Mouse (Mus musculus) embryo, embryonic 11 days (tissue): ENCODE results near the gene Klf4.

ENCODE experiments used
- DNase-seq: peaks from one replicate; pipeline ENCODE4 v3.0.0-alpha.2; 2015

Gene Klf4

DNA sequence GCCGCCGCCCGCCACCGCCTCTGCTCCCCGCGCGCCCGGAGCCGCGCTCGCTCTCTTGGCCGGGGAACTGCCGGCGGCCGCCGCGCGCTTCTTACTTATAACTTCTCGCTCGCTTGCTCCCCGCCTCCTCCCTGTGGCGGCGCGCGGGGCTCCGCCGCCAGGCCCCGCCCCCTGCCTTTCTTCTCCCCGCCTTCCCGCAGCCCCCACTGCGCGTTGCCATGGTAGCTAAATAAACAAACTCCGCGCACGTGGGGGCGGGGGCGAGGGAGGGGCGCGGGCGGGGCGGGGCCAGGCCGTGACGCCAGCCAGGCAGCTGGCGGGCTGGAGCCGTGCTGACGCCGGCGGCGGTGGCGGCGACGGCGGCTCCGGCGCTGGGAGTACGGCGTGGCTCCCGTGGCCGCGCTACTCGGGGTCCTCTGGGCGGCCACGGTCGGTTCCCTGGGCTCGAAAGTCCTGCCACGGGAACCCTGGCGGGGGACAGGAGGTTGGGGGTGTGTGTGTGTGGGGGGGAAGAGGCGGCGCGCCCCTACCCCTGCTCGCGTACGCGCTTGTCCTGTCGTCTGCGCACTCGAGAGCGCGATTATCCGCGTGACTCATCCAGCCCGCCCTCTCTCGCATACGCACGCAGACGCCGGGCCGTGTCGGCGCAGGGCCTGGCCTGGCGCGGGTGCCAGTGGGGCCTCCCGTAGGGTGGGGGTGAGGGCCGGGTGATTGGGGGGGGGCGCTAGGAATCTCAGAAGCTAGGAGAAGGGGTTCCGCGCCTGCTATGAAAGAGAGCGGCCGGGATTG lies at the start of gene Klf4:
Gene Klf4, minus strand, starts transcription at position 60 of the 789 bp plus-strand sequence.
- DNase-seq: peak; percentile 96

GRCm38 (mm10) chr4:55571432-55571831 lies 39.2 kb upstream of the Klf4 start:
- no peak for DNase-seq

- no peak for DNase-seq
Measured at GRCm38 (mm10) chr4:55567986-55568385, 35.7 kb upstream of the Klf4 start.

GRCm38 (mm10) chr4:55567575-55567974 lies 35.3 kb upstream of the Klf4 start:
- peak; percentile 11 for DNase-seq

GRCm38 (mm10) chr4:55564317-55564716 lies 32.1 kb upstream of the Klf4 start:
- DNase-seq: no peak

DNA sequence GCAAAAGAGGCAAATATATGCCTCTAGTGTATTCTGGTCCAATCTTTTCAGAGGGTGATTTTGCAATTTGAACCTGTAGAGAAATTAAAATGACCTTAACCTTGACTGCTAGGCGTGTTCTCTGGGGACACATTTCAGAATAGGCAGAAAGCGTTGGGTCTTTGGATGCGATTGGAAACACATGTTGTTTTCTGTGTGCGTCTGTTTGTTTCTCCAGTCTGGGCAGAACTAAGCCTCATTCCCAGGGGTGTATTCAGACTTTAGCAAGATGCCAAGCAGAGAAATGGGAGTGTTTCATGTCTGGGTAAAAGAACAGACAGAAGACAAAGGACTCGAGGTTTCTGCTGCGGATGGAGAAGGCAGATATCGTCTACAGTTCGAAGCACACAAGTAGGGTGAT lies 30.8 kb upstream of the Klf4 start:
- peak; percentile 53 for DNase-seq

DNA sequence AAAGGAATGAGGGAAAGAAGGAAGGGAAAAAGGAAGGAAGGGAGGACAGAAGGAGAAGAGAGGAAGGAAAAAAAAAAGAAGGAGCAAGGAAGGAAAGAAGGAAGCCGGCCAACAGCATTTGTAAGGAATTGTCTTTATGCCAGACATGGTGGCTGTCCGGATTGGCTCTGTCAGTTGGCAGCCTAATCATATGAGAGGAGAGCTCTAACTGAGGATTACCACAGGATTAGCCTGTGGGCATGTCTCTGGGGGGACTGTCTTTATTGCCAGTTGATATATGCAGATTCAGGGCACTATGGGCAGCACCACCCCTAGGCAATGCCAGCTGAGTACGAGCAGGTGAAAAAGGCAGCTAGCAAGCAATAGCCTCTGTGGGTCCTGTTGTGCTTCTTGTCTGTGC lies 29.8 kb upstream of the Klf4 start:
- no peak for DNase-seq

- DNase-seq: no peak
Measured at GRCm38 (mm10) chr4:55546869-55547268, 14.6 kb upstream of the Klf4 start.

DNA sequence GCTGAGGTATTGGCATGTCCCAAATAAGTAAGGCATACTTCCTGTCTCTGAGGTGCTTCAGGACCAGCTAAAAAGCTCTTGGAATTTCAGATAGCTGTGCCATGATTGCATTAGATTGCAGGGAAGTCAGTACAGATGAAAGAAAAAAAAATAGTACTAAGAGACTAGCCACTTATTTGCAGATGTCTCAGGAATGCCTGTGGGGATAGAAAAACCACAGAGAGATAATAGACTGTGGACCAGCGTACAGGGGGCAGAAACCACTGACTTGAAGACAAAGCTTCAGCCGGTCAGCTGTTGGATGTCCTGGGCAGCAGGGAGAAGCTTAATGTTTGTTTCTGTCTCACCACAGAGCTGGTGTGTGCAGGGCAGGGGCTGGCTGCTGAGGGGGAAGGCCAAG lies 10.5 kb upstream of the Klf4 start:
- no peak for DNase-seq

DNA sequence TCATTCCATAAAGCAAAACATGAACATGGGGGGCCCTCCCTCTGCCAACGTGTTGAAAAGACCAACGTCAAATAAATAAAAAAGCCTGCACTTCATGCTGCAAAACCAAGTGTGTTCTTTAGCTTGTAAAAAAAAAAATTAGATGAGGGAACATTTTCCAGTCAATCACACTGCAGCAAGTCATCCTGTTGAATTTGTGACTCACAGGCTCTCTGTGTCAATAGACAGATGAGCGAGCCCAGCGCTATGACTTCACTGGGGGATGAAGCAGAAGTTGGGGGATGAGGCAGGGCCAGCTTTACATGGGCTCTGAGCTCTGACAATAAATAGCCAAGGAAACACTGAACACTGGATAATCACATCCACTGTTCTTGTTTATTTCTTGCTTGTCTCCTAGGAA lies 9.4 kb upstream of the Klf4 start:
- no peak for DNase-seq

- DNase-seq: no peak
Measured at GRCm38 (mm10) chr4:55541221-55541620, 9.0 kb upstream of the Klf4 start.

GRCm38 (mm10) chr4:55535012-55535411 lies 2.7 kb upstream of the Klf4 start:
- no peak for DNase-seq

- DNase-seq: no peak
Measured at GRCm38 (mm10) chr4:55534510-55534909, 2.2 kb upstream of the Klf4 start.

- DNase-seq: peak; percentile 39
Measured at GRCm38 (mm10) chr4:55533803-55534254, 1.6 kb upstream of the Klf4 start.

DNA sequence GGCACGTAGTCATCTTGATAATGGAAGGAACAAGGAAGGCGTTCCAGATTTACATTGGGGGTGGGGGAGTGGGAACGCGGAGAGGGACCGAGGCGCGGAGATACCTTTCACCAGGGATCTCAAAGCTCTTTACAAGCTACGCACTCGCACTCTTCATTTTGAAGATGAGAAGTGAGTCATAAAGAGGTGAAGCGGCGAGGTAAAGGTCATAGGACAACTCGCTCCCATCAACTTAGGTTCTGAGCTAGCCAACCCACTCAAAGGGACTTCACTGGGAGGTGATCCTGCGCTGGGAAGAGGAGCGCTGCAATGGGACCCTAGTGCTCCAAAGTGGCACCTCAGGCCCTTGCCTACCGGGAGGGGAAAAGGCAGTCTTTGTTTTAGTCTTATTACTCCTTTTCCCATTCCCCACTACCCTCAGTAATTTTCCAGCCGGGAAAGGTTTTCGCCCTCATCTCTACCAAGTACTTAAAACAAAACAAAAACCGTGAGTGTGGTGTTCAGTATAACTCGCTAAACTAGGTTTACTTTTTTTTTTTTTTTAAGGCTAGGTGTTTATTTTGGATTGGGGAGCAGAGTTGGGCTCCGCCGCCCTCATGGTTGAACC lies 1.0 kb upstream of the Klf4 start:
- no peak for DNase-seq

DNA sequence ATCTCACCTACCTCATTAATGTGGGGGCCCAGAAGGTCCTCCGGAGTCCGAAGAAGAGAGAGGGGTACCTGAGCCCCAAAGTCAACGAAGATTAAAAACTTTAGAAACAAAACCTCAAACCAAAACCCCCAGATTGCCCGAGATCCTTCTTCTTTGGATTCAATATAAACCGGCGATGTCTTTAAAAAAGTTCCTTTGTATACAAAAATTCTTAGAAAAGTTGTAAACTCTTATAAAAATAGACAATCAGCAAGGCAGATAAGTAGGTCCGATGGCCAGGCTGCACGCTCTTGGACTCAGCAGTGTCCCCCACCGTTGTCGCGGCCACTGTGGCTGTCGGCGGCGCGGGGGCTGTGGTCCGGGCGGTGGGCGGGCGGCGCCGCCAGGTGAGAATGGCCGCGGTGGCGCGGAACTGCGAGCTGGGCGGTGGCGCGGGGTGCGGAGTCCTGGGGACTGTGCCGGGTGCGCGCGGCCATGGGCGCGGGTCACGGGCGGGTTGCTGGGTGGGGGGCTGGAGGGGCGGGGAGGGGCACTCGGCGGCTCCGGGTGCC lies 335 bp downstream of the Klf4 start:
- DNase-seq: no peak

GRCm38 (mm10) chr4:55531096-55531855 lies 990 bp downstream of the Klf4 start:
- peak; percentile 55 for DNase-seq

DNA sequence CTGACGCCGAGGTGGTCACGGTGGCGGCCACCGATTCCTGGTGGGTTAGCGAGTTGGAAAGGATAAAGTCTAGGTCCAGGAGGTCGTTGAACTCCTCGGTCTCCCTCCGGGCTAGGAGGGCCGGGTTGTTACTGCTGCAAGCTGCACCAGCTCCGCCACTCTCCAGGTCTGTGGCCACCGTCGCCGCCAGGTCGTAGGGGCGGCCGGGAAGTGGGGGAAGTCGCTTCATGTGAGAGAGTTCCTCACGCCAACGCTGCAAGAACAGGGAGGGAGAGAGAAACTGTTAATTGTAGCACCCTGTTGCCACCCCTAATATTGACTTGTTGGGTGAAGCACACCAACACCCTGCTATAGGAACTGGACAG lies 1.6 kb downstream of the Klf4 start:
- peak; percentile 42 for DNase-seq

GRCm38 (mm10) chr4:55530236-55530635 lies 2.0 kb downstream of the Klf4 start:
- DNase-seq: peak; percentile 88

GRCm38 (mm10) chr4:55528404-55528803 lies 3.9 kb downstream of the Klf4 start:
- no peak for DNase-seq

- no peak for DNase-seq
Measured at GRCm38 (mm10) chr4:55527931-55528330, 4.3 kb downstream of the Klf4 start.

- DNase-seq: peak; percentile 42
Measured at GRCm38 (mm10) chr4:55526247-55527115, 5.8 kb downstream of the Klf4 start.
